8 mouse cellular contexts compared by ENCODE assay signal in genomic region chr3:157717313-157717921, GRCm38 (mm10).
A peak's percentile ranks its signal among the peaks of the same experiment; 100 is the strongest.
DNase-seq lines count a peak whose midpoint lies in the region; ATAC-seq and TF ChIP-seq lines count a peak whose summit lies in the region.

No protein-coding gene starts in this region.

- TF ChIP-seq POLR2A in cerebellum, adult 2 months (IDR thresholded peaks at IDR 0.05; ENCODE audit: borderline replicate concordance, insufficient read depth, low read length): no peak

- H3K9me3 ChIP-seq in heart, embryonic 12.5 days (replicated peaks): no peaks in the 10 kb centered on the region

- H3K36me3 ChIP-seq in heart, embryonic 12.5 days: no peaks in the 10 kb centered on the region

- ATAC-seq in heart, embryonic 12.5 days (ENCODE audit: insufficient number of reproducible peaks, low FRiP score): no peak
- peak; percentile 54 for ATAC-seq in inflammation-experienced regulatory T-cells, adult 6 months

- no peak overlapping the region for H3K27ac ChIP-seq in heart, embryonic 12.5 days (ENCODE audit: poor library complexity, severe bottlenecking)
- no peak overlapping the region for H3K27ac ChIP-seq in cerebellum, adult 2 months (ENCODE audit: insufficient read depth, low read length)
- H3K27ac ChIP-seq in left cerebral cortex, adult 2 months: no peak overlapping the region

- no peak overlapping the region for H3K4me3 ChIP-seq in heart, embryonic 12.5 days
- no peak overlapping the region for H3K4me3 ChIP-seq in cerebellum, adult 2 months (replicated peaks; ENCODE audit: insufficient read depth, low read depth, low read length)
- H3K4me3 ChIP-seq in left cerebral cortex, adult 2 months: no peak overlapping the region

- no peak overlapping the region for H3K4me2 ChIP-seq in heart, embryonic 12.5 days

- peak; percentile 78 for TF ChIP-seq CTCF in cerebellum, adult 2 months (IDR thresholded peaks at IDR 0.05; ENCODE audit: borderline replicate concordance, insufficient read depth, low read depth, low read length)
- peak; percentile 89 for TF ChIP-seq CTCF in left cerebral cortex, adult 2 months (IDR thresholded peaks at IDR 0.05)

- DNase-seq in heart, adult 18-20 months: peak; percentile 44 to 78
- DNase-seq in cerebellum, adult 2 months: peak; percentile 43 to 65
- DNase-seq in frontal cortex, postnatal 10 days (ENCODE audit: low spot score in 2 of 2): peak; percentile 23 to 66
- peak; percentile 63 to 74 for DNase-seq in left cerebral cortex, adult 2 months (ENCODE audit: extremely low spot score in 1 of 2, low spot score in 2 of 2)
- DNase-seq in mesoderm, embryonic 11.5 days (ENCODE audit: low read depth, low spot score): peak; percentile 77
- peak; percentile 43 for DNase-seq in spleen, adult 12 weeks (ENCODE audit: low spot score)

- no peaks in the 10 kb centered on the region for H3K27me3 ChIP-seq in heart, embryonic 12.5 days (replicated peaks)
- H3K27me3 ChIP-seq in cerebellum, adult 2 months (ENCODE audit: control insufficient read depth, insufficient read depth, low read length): no peaks in the 10 kb centered on the region

- intact Hi-C loops in left cerebral cortex, adult 2 months (cut with DNase I): loop anchor here (1.0 kb wide), 1 partner anchor 152 kb away; no protein-coding TSS in a partner anchor

- WGBS in heart, embryonic 12.5 days: 15% methylated on average over 7 of the region's 7 CpGs
- WGBS in cerebellum, adult 2 months: 21% methylated on average over 7 of the region's 7 CpGs

- no peak overlapping the region for H3K9ac ChIP-seq in heart, embryonic 12.5 days

- no peaks in the 10 kb centered on the region for H3K4me1 ChIP-seq in heart, embryonic 12.5 days (replicated peaks)
- H3K4me1 ChIP-seq in cerebellum, adult 2 months (ENCODE audit: control insufficient read depth, insufficient read depth, low read length): no peaks in the 10 kb centered on the region
